Mouse (Mus musculus) midbrain, embryonic 15.5 days (tissue): ENCODE results near the gene Dynll1. TPM values are rescaled to one million over a fixed set of nuclear protein-coding genes. Genes with fewer than 3 reads are reported as not detected.
"Not testable (repeated sequence)": the region's sequence is repeated elsewhere in the genome, so short reads cannot be mapped to it uniquely, and the experiment has no call there.

ENCODE experiments used
- ATAC-seq: fragments of 200-750 bp; cut with Nextera tagmentation; replicated peaks from 2 replicates; pipeline ENCODE4 v1.8.0; 2017; ENCODE audit warnings: moderate TSS enrichment
- H3K27ac ChIP-seq: fragments of 300-500 bp; sonication (generic); 2 replicates; pipeline ENCODE4 v1.5.1; 2015; ENCODE audit warnings: mild to moderate bottlenecking, inconsistent platforms
- H3K27me3 ChIP-seq: fragments of 300-500 bp; sonication (generic); replicated peaks from 2 replicates; pipeline ENCODE4 v1.6.1; 2015; ENCODE audit warnings: inconsistent platforms
- H3K36me3 ChIP-seq: fragments of 300-500 bp; sonication (generic); replicated peaks from 2 replicates; pipeline ENCODE4 v1.6.1; 2015; ENCODE audit warnings: inconsistent platforms
- H3K4me1 ChIP-seq: fragments of 300-500 bp; sonication (generic); 2 replicates; pipeline ENCODE4 v1.6.1; 2015; ENCODE audit warnings: inconsistent platforms
- H3K4me2 ChIP-seq: fragments of 300-500 bp; sonication (generic); 2 replicates; pipeline ENCODE4 v1.6.1; 2015; ENCODE audit warnings: inconsistent platforms, mild to moderate bottlenecking, moderate library complexity
- H3K4me3 ChIP-seq: fragments of 300-500 bp; sonication (generic); 2 replicates; pipeline ENCODE4 v1.5.1; 2015; ENCODE audit warnings: mild to moderate bottlenecking, inconsistent platforms
- H3K9ac ChIP-seq: fragments of 300-500 bp; sonication (generic); 2 replicates; pipeline ENCODE4 v1.6.1; 2015; ENCODE audit warnings: mild to moderate bottlenecking, inconsistent platforms
- H3K9me3 ChIP-seq: fragments of 300-500 bp; sonication (generic); 2 replicates; pipeline ENCODE4 v1.6.1; 2016; ENCODE audit warnings: inconsistent platforms
- WGBS: fragments of 180-500 bp; shearing (Covaris S2); methylation state at CpG from one replicate; pipeline ENCODE4 v1.1.7; 2015; ENCODE audit warnings: mixed read lengths; 5-methylcytosine and 5-hydroxymethylcytosine counted together
- polyA plus RNA-seq: library from polyadenylated mRNA; unstranded; fragments of >200 nt; fragmentation: Nextera tagmentation; extraction: Ambion mirVana; gene quantifications from 2 replicates; pipeline ENCODE4 v1.2.1, GENCODE M21; 2015

The Dynll1 gene
- polyA plus RNA-seq, 1 experiment from 2014 or later = 1,095 TPM

GRCm38 (mm10) chr5:115326875-115327609, 26.2 kb upstream of the Dynll1 start, which contains the start of gene Srsf9:
Gene Srsf9 (plus strand): TSS chr5:115327177.
- H3K27me3 ChIP-seq = no peaks in the 10 kb centered on the region
- peaks cover 33% of the 10 kb centered on the region for H3K4me1 ChIP-seq
- H3K9me3 ChIP-seq = no peaks in the 10 kb centered on the region
- H3K27ac ChIP-seq = peak within 1 kb of the TSS; percentile 91
- ATAC-seq = peak; percentile 92
- peak within 1 kb of the TSS; percentile 88 for H3K4me2 ChIP-seq
- under 1% methylated on average over 86 of the region's 97 CpGs for WGBS
- peaks cover 22% of the 10 kb centered on the region for H3K36me3 ChIP-seq
- H3K4me3 ChIP-seq = peak within 1 kb of the TSS; percentile 96
- peak within 1 kb of the TSS; percentile 94 for H3K9ac ChIP-seq

- Histone ChIP-seq H3K9me3 (no peaks in the 10 kb centered on the region), H3K4me1 (peaks cover 33% of the 10 kb centered on the region), H3K36me3 (peaks cover 15% of the 10 kb centered on the region), H3K4me3 (peak overlapping the region; percentile 96), H3K4me2 (peak overlapping the region; percentile 88), H3K27me3 (no peaks in the 10 kb centered on the region), H3K27ac (peak overlapping the region; percentile 91), H3K9ac (peak overlapping the region; percentile 94)
- 30% methylated on average over 11 of the region's 11 CpGs for WGBS
- ATAC-seq = peak; percentile 63
Observed at GRCm38 (mm10) chr5:115326256-115326831, 25.5 kb upstream of the Dynll1 start.

- Histone ChIP-seq H3K4me2 (peak overlapping the region; percentile 66), H3K4me1 (peaks cover 32% of the 10 kb centered on the region), H3K9me3 (no peaks in the 10 kb centered on the region), H3K9ac (peak overlapping the region; percentile 28; the same call in 1 of the 2 replicates), H3K27ac (peak overlapping the region; percentile 61), H3K27me3 (no peaks in the 10 kb centered on the region), H3K4me3 (peak overlapping the region; percentile 34), H3K36me3 (no peaks in the 10 kb centered on the region)
- peak; percentile 70 for ATAC-seq
- WGBS = under 1% methylated on average over 22 of the region's 22 CpGs
Observed at GRCm38 (mm10) chr5:115319004-115319940, 18.5 kb upstream of the Dynll1 start.

GRCm38 (mm10) chr5:115317645-115318328, 17.0 kb upstream of the Dynll1 start:
- H3K4me1 ChIP-seq = peaks cover 32% of the 10 kb centered on the region
- H3K9ac ChIP-seq = no peak overlapping the region
- peak overlapping the region; percentile 67 for H3K27ac ChIP-seq
- 0 out of 2 replicates have a peak, but pooled peaks have one; percentile 25 for ATAC-seq
- no peaks in the 10 kb centered on the region for H3K9me3 ChIP-seq
- WGBS = 8% methylated on average over 10 of the region's 10 CpGs
- no peak overlapping the region for H3K4me2 ChIP-seq
- no peaks in the 10 kb centered on the region for H3K36me3 ChIP-seq
- H3K4me3 ChIP-seq = no peak overlapping the region
- no peaks in the 10 kb centered on the region for H3K27me3 ChIP-seq

GRCm38 (mm10) chr5:115316968-115317644, 16.3 kb upstream of the Dynll1 start:
- H3K9ac ChIP-seq = no peak overlapping the region
- H3K27me3 ChIP-seq = no peaks in the 10 kb centered on the region
- H3K4me2 ChIP-seq = 0 out of 2 replicates have a peak overlapping the region, but pooled peaks have one; percentile 4
- H3K9me3 ChIP-seq = no peaks in the 10 kb centered on the region
- peak overlapping the region; percentile 67 for H3K27ac ChIP-seq
- H3K4me3 ChIP-seq = no peak overlapping the region
- no peak for ATAC-seq
- H3K36me3 ChIP-seq = no peaks in the 10 kb centered on the region
- peaks cover 32% of the 10 kb centered on the region for H3K4me1 ChIP-seq
- WGBS = 3% methylated on average over 14 of the region's 14 CpGs

- Histone ChIP-seq H3K27ac (no peak overlapping the region), H3K9me3 (no peaks in the 10 kb centered on the region), H3K4me1 (peaks cover 20% of the 10 kb centered on the region), H3K9ac (no peak overlapping the region), H3K27me3 (no peaks in the 10 kb centered on the region), H3K36me3 (no peaks in the 10 kb centered on the region), H3K4me3 (no peak overlapping the region), H3K4me2 (no peak overlapping the region)
- WGBS = 37% methylated on average over 5 of the region's 5 CpGs
- ATAC-seq = no peak
Observed at GRCm38 (mm10) chr5:115313668-115313943, 12.8 kb upstream of the Dynll1 start.

GRCm38 (mm10) chr5:115312816-115313667, 12.2 kb upstream of the Dynll1 start:
- WGBS = 81% methylated on average over 10 of the region's 10 CpGs
- no peak overlapping the region for H3K4me2 ChIP-seq
- no peak overlapping the region for H3K4me3 ChIP-seq
- H3K9ac ChIP-seq = no peak overlapping the region
- peaks cover 17% of the 10 kb centered on the region for H3K4me1 ChIP-seq
- no peak overlapping the region for H3K27ac ChIP-seq
- H3K36me3 ChIP-seq = no peaks in the 10 kb centered on the region
- ATAC-seq = no peak
- H3K27me3 ChIP-seq = no peaks in the 10 kb centered on the region
- no peaks in the 10 kb centered on the region for H3K9me3 ChIP-seq

GRCm38 (mm10) chr5:115312354-115312753, 11.6 kb upstream of the Dynll1 start:
- no peaks in the 10 kb centered on the region for H3K27me3 ChIP-seq
- WGBS = 84% methylated on average over 4 of the region's 4 CpGs
- no peak overlapping the region for H3K4me2 ChIP-seq
- peaks cover 10% of the 10 kb centered on the region for H3K4me1 ChIP-seq
- H3K4me3 ChIP-seq = no peak overlapping the region
- H3K9me3 ChIP-seq = no peaks in the 10 kb centered on the region
- H3K27ac ChIP-seq = no peak overlapping the region
- no peak for ATAC-seq
- no peaks in the 10 kb centered on the region for H3K36me3 ChIP-seq
- no peak overlapping the region for H3K9ac ChIP-seq

- H3K9me3 ChIP-seq, H3K36me3 ChIP-seq, ATAC-seq, H3K27ac ChIP-seq, H3K27me3 ChIP-seq, H3K9ac ChIP-seq: not testable (repeated sequence)
- peaks cover 29% of the 10 kb centered on the region for H3K4me1 ChIP-seq
- WGBS = 89% methylated on average over 7 of the region's 7 CpGs
- H3K4me3 ChIP-seq = 0 out of 2 replicates have a peak overlapping the region, but pooled peaks have one; percentile 62
- H3K4me2 ChIP-seq = peak overlapping the region; percentile 70
Observed at GRCm38 (mm10) chr5:115302190-115302589, 1.4 kb upstream of the Dynll1 start.

GRCm38 (mm10) chr5:115301615-115302014, 816 bp upstream of the Dynll1 start:
- WGBS = 26% methylated on average over 13 of the region's 13 CpGs
- peaks cover 29% of the 10 kb centered on the region for H3K4me1 ChIP-seq
- peak overlapping the region; percentile 43 for H3K27ac ChIP-seq
- peak overlapping the region; percentile 47 for H3K9ac ChIP-seq
- H3K36me3 ChIP-seq = peaks cover 8% of the 10 kb centered on the region; the same call in 1 of the 2 replicates
- no peaks in the 10 kb centered on the region for H3K27me3 ChIP-seq
- ATAC-seq = no peak
- peak overlapping the region; percentile 70 for H3K4me2 ChIP-seq
- H3K4me3 ChIP-seq = peak overlapping the region; percentile 62
- no peaks in the 10 kb centered on the region for H3K9me3 ChIP-seq
